In the genomic region with DNA sequence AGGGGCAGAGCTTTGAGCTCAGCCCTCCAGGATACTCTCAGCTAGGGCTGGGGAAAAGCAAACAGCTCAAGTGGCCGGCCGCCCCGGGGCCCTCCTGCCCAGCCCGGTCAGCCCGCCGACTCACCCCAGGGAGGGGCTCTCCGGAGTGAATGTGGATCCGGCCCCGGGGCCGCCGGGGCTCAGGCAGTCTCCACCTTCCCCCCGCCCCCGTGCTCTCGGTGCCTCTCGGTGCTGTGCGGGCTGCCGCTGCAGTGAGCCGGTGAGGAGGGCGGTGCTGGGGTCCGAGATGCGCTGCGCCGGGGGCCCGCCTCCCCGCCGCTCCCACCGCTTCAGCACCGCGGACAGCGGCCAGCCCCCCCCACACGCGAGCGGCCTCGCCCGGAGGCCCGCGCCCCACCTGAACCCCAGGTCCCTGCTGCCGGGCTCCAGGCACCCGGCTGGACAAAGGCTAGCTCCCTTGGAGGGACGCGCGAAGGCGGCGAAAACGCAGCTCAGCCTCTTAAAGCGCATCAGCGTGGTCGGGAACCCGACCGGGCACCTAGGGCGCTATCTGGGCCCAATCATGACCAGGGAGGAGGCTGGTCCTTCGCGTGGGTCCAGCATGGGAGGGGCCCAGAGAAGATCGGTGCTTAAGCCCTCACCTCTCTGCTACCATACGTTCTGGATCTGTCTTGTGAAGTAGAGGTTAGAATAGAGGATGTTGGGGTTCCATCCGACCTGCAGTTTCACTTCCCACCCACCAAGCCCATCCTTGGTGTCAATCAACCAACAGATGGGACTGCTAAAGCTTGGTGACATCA, we compare ENCODE assay signal across 9 mouse cellular contexts.
DNase-seq lines count a peak whose midpoint lies in the region; ATAC-seq lines count a peak whose summit lies in the region.
"Had no signal": no experiment of that assay in that cellular context is flagged by ENCODE, and none has a peak within 500 bp of the region (broad histone marks: within the 10 kb centered on the region; RNA-seq: fewer than 3 reads in every experiment).

No protein-coding gene starts in this region.

- H3K9me3 ChIP-seq in limb, embryonic 11.5 days (ENCODE audit: control insufficient read depth, low read length): no peaks in the 10 kb centered on the region
- no peaks in the 10 kb centered on the region for H3K9me3 ChIP-seq in midbrain, embryonic 16.5 days (replicated peaks; ENCODE audit: control insufficient read depth, low read length, poor library complexity, severe bottlenecking)

- ATAC-seq in granulocyte monocyte progenitor cell, adult 5-6 weeks (replicated peaks; ENCODE audit: poor library complexity, severe bottlenecking): peak; percentile 83
- no peak for ATAC-seq in limb, embryonic 11.5 days (ENCODE audit: insufficient number of reproducible peaks, low FRiP score, low TSS enrichment, low read depth)
- peak; percentile 77 for ATAC-seq in midbrain, embryonic 16.5 days

- H3K4me2 ChIP-seq in limb, embryonic 11.5 days (ENCODE audit: low read depth, severe bottlenecking): peak overlapping the region; percentile 46
- peak overlapping the region; percentile 76 for H3K4me2 ChIP-seq in midbrain, embryonic 16.5 days (ENCODE audit: low read length)

- peak; percentile 14 for DNase-seq in urinary bladder, postnatal 14 days (ENCODE audit: low spot score)
- no peak for DNase-seq in urinary bladder, adult 2 months (ENCODE audit: low spot score)
- DNase-seq in cerebellum, adult 9-10 months: peak; percentile 70
- DNase-seq in limb, embryonic 11.5 days (ENCODE audit: low spot score): peak; percentile 64
- peak; percentile 72 for DNase-seq in thymus, postnatal 4 days
- DNase-seq in spleen, postnatal 14 days (ENCODE audit: low spot score in 2 of 2): no peak

- no peak overlapping the region for H3K9ac ChIP-seq in limb, embryonic 11.5 days (ENCODE audit: low read length)
- H3K9ac ChIP-seq in midbrain, embryonic 16.5 days (ENCODE audit: low read depth, low read length): peak overlapping the region; percentile 88

- peaks cover 30% of the 10 kb centered on the region for H3K27me3 ChIP-seq in limb, embryonic 11.5 days (ENCODE audit: control insufficient read depth, insufficient read depth, low read length)
- H3K27me3 ChIP-seq in midbrain, embryonic 16.5 days (ENCODE audit: control insufficient read depth, insufficient read depth, low read depth, low read length): no peaks in the 10 kb centered on the region

- H3K4me1 ChIP-seq in limb, embryonic 11.5 days (ENCODE audit: control insufficient read depth, insufficient read depth, low read length): peaks cover 4% of the 10 kb centered on the region; the same call in 1 of the 2 replicates
- peaks cover 5% of the 10 kb centered on the region for H3K4me1 ChIP-seq in midbrain, embryonic 16.5 days (ENCODE audit: control insufficient read depth, insufficient read depth, low read length)

- 2% methylated on average over 55 of the region's 56 CpGs for WGBS in limb, embryonic 11.5 days
- WGBS in midbrain, embryonic 16.5 days: under 1% methylated on average over 53 of the region's 56 CpGs

- no peak overlapping the region for H3K27ac ChIP-seq in limb, embryonic 11.5 days (replicated peaks; ENCODE audit: low read depth, low read length)
- peak overlapping the region; percentile 82 for H3K27ac ChIP-seq in midbrain, embryonic 16.5 days (ENCODE audit: low read length)

- H3K4me3 ChIP-seq in limb, embryonic 11.5 days (ENCODE audit: low read depth, low read length): peak overlapping the region; percentile 12
- H3K4me3 ChIP-seq in midbrain, embryonic 16.5 days (ENCODE audit: low read depth, low read length): peak overlapping the region; percentile 69
- H3K4me3 ChIP-seq: erythroblast, embryonic 14.5 days had no signal

- H3K36me3 ChIP-seq in limb, embryonic 11.5 days (ENCODE audit: control insufficient read depth, insufficient read depth, low read length): no peaks in the 10 kb centered on the region
- no peaks in the 10 kb centered on the region for H3K36me3 ChIP-seq in midbrain, embryonic 16.5 days (ENCODE audit: control insufficient read depth, insufficient read depth, low read length)

Comparison
In these comparisons a context has a peak if more than half of its experiments do, and no peak if none do; other contexts are left out.
1. DNase-seq: peak in urinary bladder, postnatal 14 days (single experiment), cerebellum, adult 9-10 months (single experiment), limb, embryonic 11.5 days (single experiment) and thymus, postnatal 4 days (single experiment); none in urinary bladder, adult 2 months (single experiment) and spleen, postnatal 14 days (0 of 2).